Mouse (Mus musculus) ES-Bruce4 (cell line): ENCODE results near the gene Cog5. TPM values are rescaled to one million over a fixed set of nuclear protein-coding genes. Genes with fewer than 3 reads are reported as not detected.

ENCODE experiments used
- H3K27ac ChIP-seq: 2 replicates; pipeline ENCODE4 v1.5.1; 2012; ENCODE audit warnings: low read length, inconsistent platforms; ENCODE audit not compliant: insufficient read depth
- H3K27me3 ChIP-seq: 2 replicates; pipeline ENCODE4 v1.6.1; 2012; ENCODE audit warnings: mild to moderate bottlenecking, low read length, inconsistent platforms; ENCODE audit not compliant: control insufficient read depth, poor library complexity, insufficient read depth, severe bottlenecking
- H3K36me3 ChIP-seq: 2 replicates; pipeline ENCODE4 v1.6.1; 2012; ENCODE audit warnings: inconsistent platforms, mild to moderate bottlenecking, low read length, moderate library complexity; ENCODE audit not compliant: control insufficient read depth, poor library complexity, insufficient read depth, severe bottlenecking
- H3K4me1 ChIP-seq: one replicate; pipeline ENCODE4 v1.8.1; 2011; ENCODE audit warnings: low read length; ENCODE audit not compliant: control insufficient read depth, insufficient read depth
- H3K4me3 ChIP-seq: 2 replicates; pipeline ENCODE4 v1.5.1; 2011; ENCODE audit warnings: low read depth, mild to moderate bottlenecking, low read length
- H3K9ac ChIP-seq: 2 replicates; pipeline ENCODE4 v1.6.1; 2012; ENCODE audit warnings: low read depth, mild to moderate bottlenecking, inconsistent platforms; ENCODE audit not compliant: poor library complexity, severe bottlenecking
- H3K9me3 ChIP-seq: replicated peaks from 2 replicates; pipeline ENCODE4 v1.6.1; 2012; ENCODE audit warnings: mild to moderate bottlenecking, low read length, inconsistent platforms; ENCODE audit not compliant: control insufficient read depth, poor library complexity, insufficient read depth, severe bottlenecking
- CTCF ChIP-seq: IDR thresholded peaks from one replicate; pipeline ENCODE4 v1.8.1; 2011; ENCODE audit warnings: low read depth, low read length
- EP300 ChIP-seq: IDR thresholded peaks from 2 replicates; pipeline ENCODE4 v1.6.1; 2011; ENCODE audit warnings: low read depth, low read length; ENCODE audit not compliant: insufficient read depth
- POLR2A ChIP-seq: IDR thresholded peaks from one replicate; pipeline ENCODE4 v1.8.1; 2011; ENCODE audit warnings: low read length; ENCODE audit not compliant: insufficient read depth
- polyA plus RNA-seq: library from polyadenylated mRNA; stranded (reverse); fragments of >200 nt; gene quantifications from 2 replicates; pipeline ENCODE4 v1.2.4, GENCODE M21; 2011; ENCODE audit warnings: low read depth; ENCODE audit not compliant: missing spikeins, insufficient read depth, insufficient read length

Cog5 gene
- polyA plus RNA-seq, 1 experiment, result 50.6 TPM

DNA sequence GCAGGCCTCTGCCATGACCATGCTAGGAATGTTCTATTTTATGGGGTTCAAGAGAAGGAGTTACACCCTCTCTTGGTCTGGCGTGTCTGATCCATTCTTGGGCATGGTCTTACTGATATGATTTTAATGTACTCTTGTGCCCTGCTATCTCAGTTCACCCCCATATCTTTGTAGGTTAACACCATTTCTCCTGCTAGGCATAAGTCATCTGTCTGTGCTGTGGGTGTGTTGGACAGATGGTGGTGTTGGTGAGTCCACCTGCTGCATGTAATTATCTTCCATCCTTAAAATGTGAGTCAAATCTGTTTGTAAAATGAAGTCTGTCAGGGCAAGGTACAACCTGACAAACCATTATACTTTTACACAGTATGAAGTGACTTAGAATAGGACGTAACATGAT lies 252.8 kb downstream of the Cog5 start:
- Histone ChIP-seq H3K9me3 (no peaks in the 10 kb centered on the region), H3K27me3 (no peaks in the 10 kb centered on the region), H3K4me1 (no peaks in the 10 kb centered on the region), H3K36me3 (no peaks in the 10 kb centered on the region), H3K27ac (no peak overlapping the region), H3K9ac (no peak overlapping the region), H3K4me3 (no peak overlapping the region)
- TF ChIP-seq CTCF (no peak), POLR2A (no peak), EP300 (no peak)

DNA sequence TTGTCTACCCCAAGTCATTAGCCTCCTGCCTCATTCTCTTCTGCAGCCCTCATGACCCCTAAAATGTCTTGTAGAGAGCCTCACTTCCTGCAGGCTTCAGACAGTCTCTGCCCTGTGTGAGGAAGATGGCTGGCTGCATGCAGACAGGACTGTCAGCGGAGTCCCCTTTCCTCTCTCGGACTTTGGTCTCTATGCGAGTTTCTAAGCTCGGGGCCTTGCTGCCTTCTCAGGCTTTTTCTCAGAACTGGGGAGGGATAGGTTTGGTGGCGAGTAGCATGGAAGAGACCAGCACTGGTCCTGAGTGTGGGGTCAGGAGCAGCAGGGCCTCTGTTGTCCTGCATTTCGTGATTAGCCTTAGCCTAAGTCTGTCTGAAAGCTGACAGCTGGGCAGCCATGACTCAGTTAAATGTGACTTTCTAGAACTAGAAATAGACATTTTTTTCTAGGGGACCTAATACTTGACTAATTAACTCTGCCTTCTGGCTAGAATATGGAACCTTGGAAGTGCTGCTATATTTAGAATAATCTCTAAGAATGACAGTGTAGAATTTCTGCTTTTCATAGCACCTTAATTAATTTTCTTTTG lies 258.4 kb downstream of the Cog5 start:
- no peak overlapping the region for H3K27ac ChIP-seq
- no peak overlapping the region for H3K4me3 ChIP-seq
- H3K9ac ChIP-seq, result no peak overlapping the region
- H3K4me1 ChIP-seq, result no peaks in the 10 kb centered on the region
- TF ChIP-seq EP300 (no peak), CTCF (no peak), POLR2A (no peak)
- H3K9me3 ChIP-seq, result no peaks in the 10 kb centered on the region
- no peaks in the 10 kb centered on the region for H3K27me3 ChIP-seq
- no peaks in the 10 kb centered on the region for H3K36me3 ChIP-seq

DNA sequence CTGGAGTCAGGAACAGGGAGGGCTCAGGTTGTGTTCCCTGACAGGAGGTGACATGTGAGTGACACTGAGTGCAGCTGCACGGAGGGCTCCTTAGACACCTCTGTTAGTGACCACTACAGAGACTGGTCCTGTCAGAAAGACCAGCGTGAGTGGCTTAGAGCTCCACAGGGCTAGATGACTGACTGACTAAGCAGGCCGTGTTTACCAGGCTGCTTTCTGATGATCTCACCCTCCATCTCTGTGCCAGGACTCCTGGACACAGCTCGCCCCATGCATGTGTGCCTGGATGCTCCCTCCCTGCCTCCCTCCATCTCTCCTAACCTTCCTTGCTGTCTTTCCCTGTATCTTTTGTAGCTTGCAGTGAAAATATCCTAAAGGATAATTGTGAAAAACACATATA lies 258.9 kb downstream of the Cog5 start:
- TF ChIP-seq POLR2A, result no peak
- TF ChIP-seq EP300, result no peak
- TF ChIP-seq CTCF, result no peak
- Histone ChIP-seq H3K9me3 (no peaks in the 10 kb centered on the region), H3K9ac (no peak overlapping the region), H3K36me3 (no peaks in the 10 kb centered on the region), H3K4me3 (no peak overlapping the region), H3K27ac (no peak overlapping the region), H3K4me1 (no peaks in the 10 kb centered on the region), H3K27me3 (no peaks in the 10 kb centered on the region)

DNA sequence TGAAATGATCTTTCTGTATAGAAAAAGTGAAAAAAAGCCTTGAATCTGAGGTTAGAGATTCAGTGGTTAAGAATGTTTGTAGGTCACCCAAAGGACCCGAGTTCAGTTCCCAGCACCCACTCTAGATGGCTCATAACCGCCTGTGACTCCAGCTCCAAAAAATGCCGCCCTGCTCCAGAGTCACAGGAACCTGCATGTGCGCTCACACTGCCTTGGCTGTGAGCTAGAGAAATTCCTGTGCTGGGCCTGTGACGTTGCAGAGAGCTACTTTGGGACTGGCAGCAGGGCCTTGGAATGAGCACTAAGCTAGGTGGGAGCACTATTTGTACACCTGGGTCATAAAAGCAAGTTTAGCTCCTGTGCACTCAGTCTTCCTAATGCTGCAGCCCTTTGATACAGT lies 262.0 kb downstream of the Cog5 start:
- Histone ChIP-seq H3K4me1 (no peaks in the 10 kb centered on the region), H3K4me3 (no peak overlapping the region), H3K27ac (no peak overlapping the region), H3K36me3 (no peaks in the 10 kb centered on the region), H3K27me3 (no peaks in the 10 kb centered on the region), H3K9ac (no peak overlapping the region), H3K9me3 (no peaks in the 10 kb centered on the region)
- TF ChIP-seq POLR2A (no peak), CTCF (no peak), EP300 (no peak)

DNA sequence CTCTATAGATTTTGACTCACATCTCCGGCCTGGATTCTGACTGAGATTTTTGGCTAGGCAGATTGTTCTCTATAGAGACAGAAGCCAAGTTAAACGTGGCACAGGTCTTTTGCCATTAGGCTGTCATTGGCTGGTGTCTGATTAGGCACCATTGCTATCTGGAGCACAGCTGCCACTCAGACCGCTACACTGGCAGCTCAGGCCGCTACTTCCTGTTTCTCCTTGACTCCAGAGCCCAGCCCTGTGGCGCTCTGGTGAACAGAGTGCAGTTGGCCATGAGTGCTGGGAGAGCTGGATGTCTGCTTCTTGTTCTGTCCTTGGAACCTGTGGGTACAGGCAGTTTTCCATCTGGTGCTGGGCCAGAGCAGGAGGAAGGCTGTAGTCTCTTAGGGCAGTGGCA lies 262.6 kb downstream of the Cog5 start:
- H3K27me3 ChIP-seq, result no peaks in the 10 kb centered on the region
- no peak overlapping the region for H3K4me3 ChIP-seq
- no peak overlapping the region for H3K9ac ChIP-seq
- no peak overlapping the region for H3K27ac ChIP-seq
- TF ChIP-seq POLR2A, result no peak
- TF ChIP-seq EP300, result no peak
- no peak for TF ChIP-seq CTCF
- no peaks in the 10 kb centered on the region for H3K9me3 ChIP-seq
- no peaks in the 10 kb centered on the region for H3K36me3 ChIP-seq
- no peaks in the 10 kb centered on the region for H3K4me1 ChIP-seq

DNA sequence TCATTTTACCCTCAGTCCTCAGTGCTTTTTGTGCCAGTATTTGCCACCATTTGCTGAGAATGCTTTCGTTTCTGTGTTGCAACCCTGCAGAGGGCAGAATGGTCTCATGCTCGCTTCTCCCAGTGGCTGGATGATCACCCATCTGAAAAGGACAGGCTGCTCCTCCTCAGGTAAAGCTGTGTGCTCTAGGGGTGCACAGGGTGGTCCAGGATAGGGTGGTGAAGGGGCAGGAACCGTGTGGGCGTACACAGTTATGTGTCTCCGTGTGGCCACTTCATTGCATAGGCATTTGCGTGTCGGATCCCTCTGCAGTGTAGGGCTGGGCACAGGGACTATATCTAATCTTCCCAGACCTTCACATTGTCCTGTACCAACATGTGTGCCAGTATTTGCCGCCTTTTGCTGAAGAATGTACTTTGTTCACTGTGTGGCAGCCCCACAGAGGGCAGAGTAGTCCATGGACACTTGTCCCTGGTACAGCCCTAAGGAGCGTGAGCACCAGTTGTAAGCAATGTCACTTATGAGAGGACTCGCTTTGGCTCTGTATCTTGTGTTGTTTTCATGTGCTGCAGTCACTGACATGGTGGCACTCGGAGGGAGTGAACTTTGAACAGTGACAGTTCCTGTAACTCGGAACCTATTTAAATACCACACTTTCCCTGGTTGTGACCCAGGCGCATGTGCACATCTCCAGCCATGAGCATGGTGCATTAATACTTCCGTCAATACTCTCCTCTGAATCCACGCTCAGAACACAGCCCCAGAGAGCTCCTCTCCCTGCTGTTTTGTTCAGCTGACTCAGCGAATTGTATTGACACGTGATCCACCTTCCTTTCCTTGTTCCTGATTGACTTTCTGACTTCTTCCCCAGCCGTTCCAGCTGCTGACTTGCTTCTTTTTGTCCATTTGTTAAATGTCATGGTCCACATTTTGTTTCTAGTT lies 266.1 kb downstream of the Cog5 start:
- Histone ChIP-seq H3K27me3 (no peaks in the 10 kb centered on the region), H3K4me1 (no peaks in the 10 kb centered on the region), H3K4me3 (no peak overlapping the region), H3K9me3 (no peaks in the 10 kb centered on the region), H3K36me3 (no peaks in the 10 kb centered on the region), H3K27ac (no peak overlapping the region), H3K9ac (no peak overlapping the region)
- TF ChIP-seq CTCF (no peak), POLR2A (no peak), EP300 (no peak)
